Mouse (Mus musculus): Measurements from ENCODE around the gene Trio. TPM values are rescaled to one million over a fixed set of nuclear protein-coding genes. Genes with fewer than 3 reads are reported as not detected.
A peak's percentile ranks its signal among the peaks of the same experiment; 100 is the strongest.

The Trio gene
- polyA plus RNA-seq, 1 experiment from 2014 or later: 45.4 TPM

DNA sequence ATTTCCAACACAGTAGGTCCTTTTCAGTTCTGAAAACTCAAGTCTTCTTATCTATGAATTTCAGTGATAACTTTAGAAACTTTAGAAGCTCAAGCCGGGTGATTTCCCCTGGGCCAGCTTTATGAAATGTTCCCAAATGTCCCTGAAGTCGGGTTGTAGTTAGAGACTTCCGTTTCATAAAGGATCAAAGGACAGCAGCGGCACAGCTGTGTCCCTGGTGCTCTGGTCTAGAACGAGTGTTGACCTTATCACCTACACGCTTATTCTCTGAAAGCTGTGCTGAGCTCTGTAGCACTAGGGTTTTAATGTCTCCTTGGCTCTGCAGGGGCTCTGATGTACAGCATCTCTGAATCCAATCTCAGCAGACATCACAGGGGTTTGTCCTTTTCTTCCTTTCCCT is 267.0 kb downstream of the Trio start:
- Histone ChIP-seq H3K27ac (replicated peaks; ENCODE audit: low read depth, low read length) (no peak overlapping the region), H3K4me2 (ENCODE audit: low read depth, low read length) (no peak overlapping the region), H3K36me3 (replicated peaks; ENCODE audit: control insufficient read depth, insufficient read depth, low read depth, low read length) (peaks cover 17% of the 10 kb centered on the region), H3K4me3 (ENCODE audit: low read depth, low read length) (no peak overlapping the region), H3K4me1 (ENCODE audit: control insufficient read depth, insufficient read depth, low read length) (no peaks in the 10 kb centered on the region), H3K27me3 (ENCODE audit: control insufficient read depth, insufficient read depth, low read length) (no peaks in the 10 kb centered on the region), H3K9ac (replicated peaks; ENCODE audit: low read length) (no peak overlapping the region), H3K9me3 (replicated peaks; ENCODE audit: control insufficient read depth, low read length) (no peaks in the 10 kb centered on the region)
- DNase-seq (ENCODE audit: low spot score) (no peak), ATAC-seq (replicated peaks; ENCODE audit: insufficient number of reproducible peaks, low FRiP score, low TSS enrichment, low read depth) (no peak)
- WGBS: 52% methylated on average over 6 of the region's 6 CpGs

DNA sequence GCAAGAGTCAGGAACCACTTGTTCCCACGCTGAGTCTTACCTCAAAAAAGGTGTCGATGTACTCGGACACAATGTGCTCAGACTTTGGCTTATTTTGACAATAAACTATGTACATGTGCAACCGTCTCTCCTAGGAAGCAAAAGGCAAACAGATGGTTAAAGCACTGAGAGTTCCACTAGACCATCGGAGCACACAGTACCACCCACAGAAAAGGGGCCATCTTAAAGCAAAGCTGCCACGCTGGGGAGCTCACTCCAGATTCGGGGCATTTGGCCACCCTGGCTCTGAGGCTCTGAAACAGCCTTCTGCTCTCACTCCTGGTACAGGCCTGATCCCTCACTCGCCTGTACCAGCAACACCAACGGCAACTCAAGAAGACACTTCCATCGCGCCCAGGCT is 269.2 kb downstream of the Trio start:
- no peaks in the 10 kb centered on the region for H3K4me1 ChIP-seq (ENCODE audit: control insufficient read depth, insufficient read depth, low read length)
- no peaks in the 10 kb centered on the region for H3K9me3 ChIP-seq (replicated peaks; ENCODE audit: control insufficient read depth, low read length)
- DNase-seq (ENCODE audit: low spot score) (no peak), ATAC-seq (replicated peaks; ENCODE audit: insufficient number of reproducible peaks, low FRiP score, low TSS enrichment, low read depth) (no peak)
- H3K27ac ChIP-seq (replicated peaks; ENCODE audit: low read depth, low read length): no peak overlapping the region
- H3K36me3 ChIP-seq (replicated peaks; ENCODE audit: control insufficient read depth, insufficient read depth, low read depth, low read length): peaks cover 14% of the 10 kb centered on the region; the same call in 1 of the 2 replicates
- H3K27me3 ChIP-seq (ENCODE audit: control insufficient read depth, insufficient read depth, low read length): no peaks in the 10 kb centered on the region
- no peak overlapping the region for H3K4me2 ChIP-seq (ENCODE audit: low read depth, low read length)
- WGBS: 93% methylated on average over 11 of the region's 11 CpGs
- no peak overlapping the region for H3K4me3 ChIP-seq (ENCODE audit: low read depth, low read length)
- no peak overlapping the region for H3K9ac ChIP-seq (replicated peaks; ENCODE audit: low read length)

DNA sequence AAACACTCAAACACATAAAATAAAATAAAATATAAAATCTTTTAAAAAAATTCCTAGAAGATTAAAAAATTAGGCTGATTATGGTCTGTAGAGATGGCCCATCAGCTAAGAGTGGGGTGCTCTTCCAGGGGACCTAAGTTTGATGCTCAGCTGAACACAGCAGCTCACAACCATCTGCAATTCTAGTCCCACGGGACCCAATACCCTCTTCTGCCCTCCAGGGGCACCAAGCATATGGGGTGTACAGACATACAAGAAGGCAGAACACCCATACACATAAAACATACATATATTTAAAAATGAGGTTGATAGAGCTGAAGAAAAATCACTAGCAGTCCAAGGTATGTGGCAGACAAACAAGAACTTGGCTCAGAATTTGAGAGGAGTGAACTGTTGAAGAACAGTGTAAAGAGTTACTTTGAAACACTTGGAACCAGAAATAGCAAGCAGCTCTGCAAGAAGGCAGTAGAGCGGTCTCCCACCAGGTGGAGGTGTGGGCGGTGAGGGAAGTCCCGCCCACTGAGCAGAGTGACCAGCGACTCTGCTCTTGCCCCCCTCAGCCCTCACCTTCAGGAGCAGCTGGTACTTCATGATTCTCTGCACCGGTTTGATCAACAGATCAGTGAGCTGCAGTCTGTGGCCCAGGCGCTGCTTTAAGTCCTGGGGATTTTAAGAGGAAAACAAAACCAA is 270.9 kb downstream of the Trio start:
- Histone ChIP-seq H3K9me3 (replicated peaks; ENCODE audit: control insufficient read depth, low read length) (no peaks in the 10 kb centered on the region), H3K9ac (replicated peaks; ENCODE audit: low read length) (no peak overlapping the region), H3K27ac (replicated peaks; ENCODE audit: low read depth, low read length) (no peak overlapping the region), H3K27me3 (ENCODE audit: control insufficient read depth, insufficient read depth, low read length) (no peaks in the 10 kb centered on the region), H3K36me3 (replicated peaks; ENCODE audit: control insufficient read depth, insufficient read depth, low read depth, low read length) (peaks cover 13% of the 10 kb centered on the region; the same call in 1 of the 2 replicates), H3K4me1 (ENCODE audit: control insufficient read depth, insufficient read depth, low read length) (no peaks in the 10 kb centered on the region), H3K4me2 (ENCODE audit: low read depth, low read length) (no peak overlapping the region), H3K4me3 (ENCODE audit: low read depth, low read length) (no peak overlapping the region)
- WGBS: 75% methylated on average over 7 of the region's 7 CpGs
- DNase-seq (ENCODE audit: low spot score) (no peak), ATAC-seq (replicated peaks; ENCODE audit: insufficient number of reproducible peaks, low FRiP score, low TSS enrichment, low read depth) (no peak)

GRCm38 (mm10) chr15:27753923-27754322 is 271.7 kb downstream of the Trio start:
- no peak overlapping the region for H3K4me3 ChIP-seq (ENCODE audit: low read depth, low read length)
- H3K9ac ChIP-seq (replicated peaks; ENCODE audit: low read length): no peak overlapping the region
- H3K27me3 ChIP-seq (ENCODE audit: control insufficient read depth, insufficient read depth, low read length): no peaks in the 10 kb centered on the region
- H3K36me3 ChIP-seq (replicated peaks; ENCODE audit: control insufficient read depth, insufficient read depth, low read depth, low read length): peaks cover 11% of the 10 kb centered on the region; the same call in 1 of the 2 replicates
- 86% methylated on average over 5 of the region's 5 CpGs for WGBS
- no peaks in the 10 kb centered on the region for H3K9me3 ChIP-seq (replicated peaks; ENCODE audit: control insufficient read depth, low read length)
- ATAC-seq (replicated peaks; ENCODE audit: insufficient number of reproducible peaks, low FRiP score, low TSS enrichment, low read depth): no peak
- no peak for DNase-seq (ENCODE audit: low spot score)
- H3K4me2 ChIP-seq (ENCODE audit: low read depth, low read length): no peak overlapping the region
- no peaks in the 10 kb centered on the region for H3K4me1 ChIP-seq (ENCODE audit: control insufficient read depth, insufficient read depth, low read length)
- H3K27ac ChIP-seq (replicated peaks; ENCODE audit: low read depth, low read length): no peak overlapping the region; the same call in 1 of the 2 replicates

DNA sequence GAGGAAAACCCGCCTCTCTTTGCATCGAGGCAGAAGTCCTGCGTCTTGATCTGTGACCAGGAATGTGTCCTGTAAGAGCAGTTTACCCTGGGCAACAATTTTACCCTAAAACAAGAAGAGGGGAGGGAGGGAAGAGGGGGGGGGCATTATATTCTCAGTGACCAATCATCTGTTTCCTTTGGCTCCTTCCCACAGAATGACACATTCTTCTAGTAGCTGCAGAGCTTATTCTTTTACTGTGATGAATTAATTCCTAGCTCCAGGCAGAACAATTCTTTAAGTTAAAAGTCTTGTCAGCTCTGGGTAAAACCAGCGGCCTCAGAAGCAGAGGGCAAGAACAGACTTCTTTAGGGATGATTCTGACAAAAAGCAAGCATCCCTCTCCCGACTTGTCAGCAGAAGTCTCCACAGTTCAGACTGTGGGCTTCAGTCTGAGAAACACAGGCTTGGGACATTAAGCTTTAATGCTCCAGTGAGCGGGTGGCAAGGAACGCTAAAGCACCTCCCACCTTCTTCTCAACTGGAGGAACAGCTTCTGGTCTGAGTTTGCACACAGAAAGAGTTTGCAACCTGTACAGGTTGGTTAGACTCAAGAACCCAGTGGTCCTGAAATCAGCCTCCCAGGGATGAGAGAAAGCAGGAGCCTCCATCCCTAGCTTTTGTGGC is 272.8 kb downstream of the Trio start:
- H3K27me3 ChIP-seq (ENCODE audit: control insufficient read depth, insufficient read depth, low read length): no peaks in the 10 kb centered on the region
- no peak overlapping the region for H3K9ac ChIP-seq (replicated peaks; ENCODE audit: low read length)
- 81% methylated on average over 7 of the region's 7 CpGs for WGBS
- peaks cover 16% of the 10 kb centered on the region for H3K36me3 ChIP-seq (replicated peaks; ENCODE audit: control insufficient read depth, insufficient read depth, low read depth, low read length)
- DNase-seq (ENCODE audit: low spot score): no peak
- H3K4me1 ChIP-seq (ENCODE audit: control insufficient read depth, insufficient read depth, low read length): no peaks in the 10 kb centered on the region
- no peaks in the 10 kb centered on the region for H3K9me3 ChIP-seq (replicated peaks; ENCODE audit: control insufficient read depth, low read length)
- no peak overlapping the region for H3K4me2 ChIP-seq (ENCODE audit: low read depth, low read length)
- no peak overlapping the region for H3K4me3 ChIP-seq (ENCODE audit: low read depth, low read length)
- H3K27ac ChIP-seq (replicated peaks; ENCODE audit: low read depth, low read length): no peak overlapping the region
- ATAC-seq (replicated peaks; ENCODE audit: insufficient number of reproducible peaks, low FRiP score, low TSS enrichment, low read depth): no peak

DNA sequence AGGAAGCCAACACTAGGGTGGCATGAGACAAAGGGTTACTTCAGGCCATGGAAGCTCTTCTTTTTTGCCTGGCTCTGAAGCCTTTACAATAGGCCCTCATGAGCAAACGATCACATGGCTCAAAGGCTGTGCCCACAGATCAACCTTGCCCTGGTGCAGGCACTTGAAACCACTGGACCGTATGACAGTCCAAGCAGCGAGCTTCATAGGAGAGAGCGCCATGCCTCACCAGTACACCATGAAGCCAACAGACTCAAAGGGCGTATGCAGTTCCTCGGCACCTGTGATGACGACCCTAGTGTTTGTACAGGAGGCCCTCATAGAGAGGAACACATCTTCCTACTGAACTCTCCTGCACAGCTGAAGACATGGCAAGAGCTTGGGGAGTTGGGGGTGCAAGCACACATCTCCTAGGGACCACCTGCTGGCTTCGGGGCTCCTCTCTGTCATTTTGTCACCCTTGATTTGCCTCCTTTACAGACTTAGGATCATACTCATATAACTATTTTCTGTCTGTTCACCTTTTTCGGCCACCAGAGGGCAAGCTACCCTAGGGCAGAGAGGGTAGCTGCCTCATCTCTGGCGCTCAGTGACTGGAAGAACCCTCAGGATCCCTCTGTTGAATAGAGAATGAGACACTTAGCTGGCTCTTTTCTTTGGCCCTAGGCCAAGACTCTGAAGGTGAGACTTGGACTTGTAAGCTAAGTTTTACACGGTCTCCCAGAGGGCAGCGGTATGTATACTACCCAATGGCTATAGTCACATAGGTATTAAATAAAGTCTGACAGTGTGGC is 273.8 kb downstream of the Trio start:
- Histone ChIP-seq H3K27me3 (ENCODE audit: control insufficient read depth, insufficient read depth, low read length) (no peaks in the 10 kb centered on the region), H3K4me2 (ENCODE audit: low read depth, low read length) (no peak overlapping the region), H3K4me1 (ENCODE audit: control insufficient read depth, insufficient read depth, low read length) (no peaks in the 10 kb centered on the region), H3K36me3 (replicated peaks; ENCODE audit: control insufficient read depth, insufficient read depth, low read depth, low read length) (peaks cover 21% of the 10 kb centered on the region), H3K4me3 (ENCODE audit: low read depth, low read length) (no peak overlapping the region), H3K9me3 (replicated peaks; ENCODE audit: control insufficient read depth, low read length) (no peaks in the 10 kb centered on the region), H3K9ac (replicated peaks; ENCODE audit: low read length) (no peak overlapping the region), H3K27ac (replicated peaks; ENCODE audit: low read depth, low read length) (no peak overlapping the region)
- ATAC-seq (replicated peaks; ENCODE audit: insufficient number of reproducible peaks, low FRiP score, low TSS enrichment, low read depth) (no peak; the same call in 1 of the 2 replicates), DNase-seq (ENCODE audit: low spot score) (peak; percentile 73)
- WGBS: 84% methylated on average over 12 of the region's 12 CpGs

DNA sequence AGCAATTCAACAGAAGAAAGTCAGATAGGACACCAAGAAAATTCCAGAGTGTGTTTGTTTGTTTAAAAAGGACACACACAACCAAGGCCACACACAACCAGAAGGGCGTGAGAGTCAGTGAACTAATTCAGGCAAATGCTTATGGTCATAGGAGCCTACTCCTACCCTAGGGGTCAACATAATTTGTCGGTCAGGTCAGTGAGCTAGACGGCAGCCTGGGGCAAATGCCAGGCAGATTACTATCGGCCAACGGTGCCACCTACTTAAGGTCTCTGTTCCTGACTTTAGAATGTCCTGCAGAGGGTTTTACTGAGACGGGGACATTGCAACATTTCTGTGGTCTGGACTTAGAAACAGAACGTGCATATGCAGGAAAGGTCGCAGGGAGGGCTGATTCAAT is 276.9 kb downstream of the Trio start:
- H3K4me3 ChIP-seq (ENCODE audit: low read depth, low read length): no peak overlapping the region
- H3K36me3 ChIP-seq (replicated peaks; ENCODE audit: control insufficient read depth, insufficient read depth, low read depth, low read length): peaks cover 20% of the 10 kb centered on the region
- H3K9me3 ChIP-seq (replicated peaks; ENCODE audit: control insufficient read depth, low read length): no peaks in the 10 kb centered on the region
- H3K4me1 ChIP-seq (ENCODE audit: control insufficient read depth, insufficient read depth, low read length): no peaks in the 10 kb centered on the region
- DNase-seq (ENCODE audit: low spot score) (no peak), ATAC-seq (replicated peaks; ENCODE audit: insufficient number of reproducible peaks, low FRiP score, low TSS enrichment, low read depth) (no peak)
- no peak overlapping the region for H3K4me2 ChIP-seq (ENCODE audit: low read depth, low read length)
- no peaks in the 10 kb centered on the region for H3K27me3 ChIP-seq (ENCODE audit: control insufficient read depth, insufficient read depth, low read length)
- H3K27ac ChIP-seq (replicated peaks; ENCODE audit: low read depth, low read length): no peak overlapping the region
- 78% methylated on average over 8 of the region's 8 CpGs for WGBS
- no peak overlapping the region for H3K9ac ChIP-seq (replicated peaks; ENCODE audit: low read length)

DNA sequence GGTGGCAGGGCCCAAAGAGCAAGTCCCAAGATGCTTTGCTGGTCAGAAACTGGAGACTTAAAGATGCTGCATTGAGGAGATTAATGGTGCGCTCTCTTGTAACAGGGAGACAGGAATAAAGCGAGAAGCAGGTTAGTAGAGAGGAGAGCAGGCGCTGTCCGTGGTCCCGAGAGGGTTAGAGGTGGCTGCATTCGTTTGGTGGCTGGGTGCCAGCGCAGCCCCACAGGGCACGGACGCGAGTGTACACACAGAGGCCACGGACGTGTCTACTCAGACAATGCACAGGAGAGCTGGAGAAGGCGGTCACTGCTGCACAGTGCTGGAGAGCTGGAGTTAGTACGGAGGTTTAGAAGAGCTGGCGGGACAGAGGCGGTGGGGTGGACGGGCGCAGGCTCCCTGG is 278.1 kb downstream of the Trio start:
- Histone ChIP-seq H3K36me3 (replicated peaks; ENCODE audit: control insufficient read depth, insufficient read depth, low read depth, low read length) (peaks cover 21% of the 10 kb centered on the region), H3K27ac (replicated peaks; ENCODE audit: low read depth, low read length) (no peak overlapping the region), H3K4me2 (ENCODE audit: low read depth, low read length) (no peak overlapping the region), H3K9me3 (replicated peaks; ENCODE audit: control insufficient read depth, low read length) (no peaks in the 10 kb centered on the region), H3K9ac (replicated peaks; ENCODE audit: low read length) (no peak overlapping the region), H3K27me3 (ENCODE audit: control insufficient read depth, insufficient read depth, low read length) (no peaks in the 10 kb centered on the region), H3K4me3 (ENCODE audit: low read depth, low read length) (no peak overlapping the region), H3K4me1 (ENCODE audit: control insufficient read depth, insufficient read depth, low read length) (no peaks in the 10 kb centered on the region)
- DNase-seq (ENCODE audit: low spot score) (no peak), ATAC-seq (replicated peaks; ENCODE audit: insufficient number of reproducible peaks, low FRiP score, low TSS enrichment, low read depth) (0 out of 2 replicates have a peak, but pooled peaks have one; percentile 30)
- 90% methylated on average over 18 of the region's 18 CpGs for WGBS
